Mouse (Mus musculus) kidney, postnatal 36 days (tissue): ENCODE results near the gene Tstd1.

Experiments used
- DNase-seq, 2 experiments: peaks; one replicate each; pipeline ENCODE4 v3.0.0; 2021 to 2022; ENCODE audit warnings: mixed read lengths in 2 of 2

Tstd1 gene

DNA sequence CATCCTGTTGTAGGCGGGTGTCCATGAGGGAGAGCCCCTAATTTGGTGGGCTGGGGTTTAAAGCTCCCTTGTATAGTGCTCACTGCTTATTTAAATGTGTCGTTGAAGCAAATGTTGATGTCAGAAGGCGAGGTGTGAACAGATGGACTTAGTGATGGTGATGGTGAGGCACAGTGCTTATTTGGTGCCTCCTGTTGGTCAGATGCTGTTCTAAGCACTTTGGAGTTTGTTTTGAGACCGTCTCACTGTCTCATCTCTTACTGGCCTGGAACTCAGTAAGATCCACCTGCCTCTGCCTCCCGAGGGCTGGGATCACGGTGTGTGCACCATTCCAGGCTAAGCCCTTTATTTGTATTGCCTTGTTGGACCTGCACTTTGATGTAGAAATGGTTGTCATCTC lies 36.3 kb downstream of the Tstd1 start:
- no peak for DNase-seq

DNA sequence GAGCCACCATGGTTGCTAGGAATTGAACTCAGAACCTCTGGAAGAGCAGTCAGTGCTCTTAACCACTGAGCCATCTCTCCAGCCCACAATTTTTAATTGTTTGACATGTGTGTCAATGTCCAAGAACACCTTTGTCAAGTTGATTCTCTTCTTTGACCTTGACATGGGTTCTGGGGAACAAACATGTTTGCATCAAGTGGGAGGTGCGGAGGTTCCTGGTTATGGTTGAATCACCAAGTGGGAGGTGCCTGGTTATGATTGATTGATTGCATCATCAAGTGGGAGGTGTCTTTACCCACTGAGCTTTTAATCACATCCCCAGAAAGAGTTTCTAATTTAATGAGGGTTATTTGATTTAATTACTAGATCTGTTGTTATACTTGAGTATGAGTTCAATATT lies 38.9 kb downstream of the Tstd1 start:
- no peak for DNase-seq

DNA sequence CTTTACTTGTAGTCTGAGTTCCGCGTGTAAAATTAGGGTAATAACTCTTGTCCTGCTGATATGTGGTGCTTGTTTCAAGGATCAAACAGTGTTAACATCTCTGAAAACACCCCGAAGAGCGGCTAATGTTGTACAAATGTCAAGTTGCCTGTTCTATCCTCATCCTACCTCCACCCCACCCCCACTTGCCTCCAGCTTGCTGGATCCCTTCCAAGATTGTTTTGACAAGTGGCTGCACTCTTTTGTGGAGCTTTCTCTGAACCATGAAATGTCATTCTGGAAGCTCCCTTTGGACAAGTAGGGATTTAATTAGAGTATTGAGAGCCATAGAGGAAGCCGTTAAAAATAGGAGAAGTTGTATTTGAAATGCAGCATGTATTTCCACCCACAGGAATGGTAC lies 41.1 kb downstream of the Tstd1 start:
- DNase-seq, result peak; percentile 56 to 63

DNA sequence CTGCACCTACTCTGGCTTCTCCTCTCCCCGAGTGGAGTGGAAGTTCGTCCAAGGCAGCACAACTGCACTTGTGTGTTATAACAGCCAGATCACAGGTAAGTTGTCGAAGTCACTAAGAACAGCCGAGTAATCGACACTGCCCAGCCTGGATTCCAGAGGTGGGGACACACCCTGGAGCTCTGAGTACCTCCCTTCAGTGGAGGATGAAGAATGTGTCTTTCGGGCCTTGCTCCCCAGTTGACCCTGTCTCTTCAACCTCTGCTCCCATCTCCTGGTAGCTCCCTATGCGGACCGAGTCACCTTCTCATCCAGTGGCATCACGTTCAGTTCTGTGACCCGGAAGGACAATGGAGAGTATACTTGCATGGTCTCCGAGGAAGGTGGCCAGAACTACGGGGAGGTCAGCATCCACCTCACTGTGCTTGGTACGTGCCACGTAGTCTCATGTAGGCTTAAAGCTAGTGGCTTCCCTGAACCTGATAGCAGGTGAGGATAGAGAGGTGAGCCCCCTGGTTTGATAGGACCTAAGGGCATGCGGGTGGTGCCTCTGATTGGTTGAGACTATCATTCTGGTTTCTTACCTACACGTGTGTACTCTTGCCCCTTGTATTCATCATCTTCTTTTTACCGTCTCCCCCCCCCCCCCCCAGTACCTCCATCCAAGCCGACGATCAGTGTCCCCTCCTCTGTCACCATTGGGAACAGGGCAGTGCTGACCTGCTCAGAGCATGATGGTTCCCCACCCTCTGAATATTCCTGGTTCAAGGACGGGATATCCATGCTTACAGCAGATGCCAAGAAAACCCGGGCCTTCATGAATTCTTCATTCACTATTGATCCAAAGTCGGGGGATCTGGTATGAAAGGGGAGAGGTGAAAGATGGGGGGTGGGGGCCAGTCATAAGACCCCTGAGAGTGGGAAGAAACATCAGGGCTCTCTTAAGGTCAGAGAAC lies 42.2 kb downstream of the Tstd1 start:
- no peak for DNase-seq

DNA sequence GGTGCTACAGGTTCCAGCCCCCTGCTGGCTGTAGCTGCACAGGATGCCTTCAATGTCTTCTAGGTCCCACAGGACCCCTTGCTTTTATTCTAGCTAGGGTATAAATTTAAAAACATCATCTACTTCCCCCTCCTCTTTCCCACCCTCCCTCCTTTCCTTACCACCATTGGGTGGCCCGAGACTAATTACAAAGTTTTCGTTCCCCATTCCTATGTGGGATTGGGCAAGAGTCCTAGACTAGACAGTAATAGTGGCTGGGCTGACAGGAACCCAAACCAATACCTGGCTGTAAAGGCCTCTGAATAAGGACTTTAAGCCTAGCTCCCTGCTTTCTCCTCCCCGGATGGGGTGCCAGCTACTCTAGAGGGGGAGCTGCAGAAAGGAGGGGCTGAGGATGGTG lies 44.5 kb downstream of the Tstd1 start:
- DNase-seq, result no peak

DNA sequence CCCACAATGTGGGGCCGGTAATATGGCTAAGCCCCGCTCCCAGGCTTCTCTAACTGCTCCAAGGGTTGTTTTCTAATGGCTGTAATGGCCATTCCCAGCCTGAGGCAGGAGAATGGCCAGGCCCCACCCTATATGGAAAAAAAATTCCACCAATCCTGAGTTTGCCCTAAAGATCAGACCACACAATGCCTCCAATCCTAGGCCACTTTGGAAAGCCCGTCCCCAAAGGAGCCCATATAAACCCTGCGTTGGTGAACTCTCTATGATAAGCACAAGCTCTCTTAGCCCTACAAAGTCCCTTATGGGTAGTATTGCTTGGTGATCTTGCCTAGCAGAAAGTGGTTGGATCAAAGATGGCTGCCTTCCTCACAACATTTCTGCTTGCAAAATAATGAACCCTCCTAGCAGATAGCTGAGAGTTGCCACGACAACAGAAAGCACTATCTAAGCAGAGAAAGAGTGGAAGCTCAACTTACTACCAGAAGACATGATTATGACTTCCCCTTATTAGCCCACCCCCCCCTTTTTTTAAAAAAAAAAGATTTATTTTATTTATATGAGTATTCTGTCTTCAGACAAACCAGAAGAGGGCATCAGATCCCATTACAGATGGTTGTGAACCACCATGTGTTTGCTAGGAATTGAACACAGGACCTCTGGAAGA lies 47.2 kb downstream of the Tstd1 start:
- DNase-seq, result no peak

DNA sequence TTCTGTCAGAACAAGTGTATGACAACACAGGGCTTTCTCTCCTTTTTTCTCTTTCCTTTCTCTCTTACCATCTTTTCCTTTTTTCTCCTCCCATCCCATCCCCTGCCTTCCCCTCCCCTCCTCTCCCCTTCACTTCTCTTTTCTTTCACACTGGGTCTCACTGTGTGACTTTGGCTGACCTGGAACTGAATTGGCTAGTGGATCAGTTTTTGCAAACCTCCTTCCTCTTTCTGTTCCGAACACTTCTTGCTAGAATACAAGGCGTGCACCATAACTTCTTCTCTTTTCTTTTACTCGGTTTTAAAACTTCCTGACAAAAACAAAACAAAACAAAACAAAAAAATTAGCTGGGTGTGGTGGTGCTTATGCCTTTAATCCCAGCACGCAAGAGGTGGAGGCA lies 47.9 kb downstream of the Tstd1 start:
- DNase-seq, result no peak

DNA sequence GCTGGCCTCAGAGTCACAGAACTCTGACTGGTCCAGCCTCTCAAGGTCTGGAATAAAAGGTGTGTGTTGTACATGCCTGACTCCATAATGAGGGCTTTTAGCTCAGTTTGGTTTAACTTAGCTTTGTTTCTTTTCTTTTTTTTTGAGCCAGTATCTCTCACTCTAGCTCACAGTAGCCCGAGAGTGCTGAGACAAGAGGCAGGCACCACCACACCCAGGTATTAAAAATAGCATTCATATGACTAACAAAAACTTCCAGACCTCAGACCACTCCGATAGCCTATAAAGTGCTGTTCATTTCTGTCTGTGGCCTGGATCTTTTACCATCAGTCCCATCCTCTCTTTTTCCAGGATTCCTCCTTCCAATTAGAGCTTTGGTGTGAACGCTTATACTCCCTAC lies 51.0 kb downstream of the Tstd1 start:
- DNase-seq, result no peak
